Mouse (Mus musculus) cerebellum, adult 2 months (tissue): Measurements from ENCODE around the gene Snx1.

Experiments
- CTCF ChIP-seq: fragments of 200-500 bp; IDR thresholded peaks from 2 replicates; pipeline ENCODE4 v1.5.1; 2011; ENCODE audit warnings: low read depth, mild to moderate bottlenecking, control low read depth, low read length, moderate library complexity, borderline replicate concordance; ENCODE audit not compliant: insufficient read depth
- POLR2A ChIP-seq: fragments of 200-500 bp; IDR thresholded peaks from 2 replicates; pipeline ENCODE4 v1.6.1; 2011; ENCODE audit warnings: low read length, control low read depth, borderline replicate concordance; ENCODE audit not compliant: insufficient read depth

GRCm38 (mm10) chr9:66063446-66063845, 62.9 kb downstream of the Snx1 start:
- TF ChIP-seq POLR2A (no peak), CTCF (no peak)
